Mouse (Mus musculus): ENCODE data around the gene Myl9. TPM values are rescaled to one million over a fixed set of nuclear protein-coding genes. Genes with fewer than 3 reads are reported as not detected.

Myl9 gene
- not detected for total RNA-seq (2023)

DNA sequence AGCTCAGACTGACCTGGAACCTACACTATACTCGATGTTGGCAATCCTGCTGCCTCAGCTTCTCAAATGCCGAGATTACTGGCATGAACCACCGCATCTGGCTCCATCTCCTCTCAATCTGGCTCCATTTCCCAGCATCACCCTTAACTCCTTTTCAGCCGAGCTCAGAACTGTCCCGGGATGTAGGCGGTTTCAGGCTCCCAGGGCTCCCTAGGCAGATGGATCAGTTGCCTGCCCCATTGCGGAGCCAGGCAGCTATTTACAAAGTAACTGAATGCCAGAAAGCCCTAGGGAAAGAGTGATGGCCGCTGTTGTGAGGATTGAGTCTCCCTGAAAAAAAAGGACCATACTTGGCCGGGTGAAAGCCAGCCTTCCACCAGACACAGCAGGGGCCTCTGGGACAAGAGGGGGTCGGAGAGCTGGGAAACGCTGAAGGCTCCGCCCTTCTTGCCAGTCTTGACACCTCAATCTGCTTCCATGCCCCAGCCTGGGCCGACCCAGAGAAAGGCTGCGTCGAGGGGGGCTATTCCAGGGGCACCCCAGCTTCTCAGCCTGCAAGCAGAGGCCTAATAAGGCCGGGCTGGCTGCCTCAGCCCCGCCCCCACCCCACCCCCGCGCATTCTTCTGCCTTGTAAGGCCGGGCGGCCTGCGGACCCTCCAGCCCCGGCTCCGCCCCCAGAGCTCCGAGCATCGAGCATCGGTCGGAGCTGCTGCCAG is at the start of gene Myl9:
Gene Myl9 (plus strand): TSS at position 683 of the 717 bp plus-strand sequence.

Other genes with a start within 250 kb of the Myl9 start
- gene Aar2, start 227.8 kb upstream of the Myl9 start, total RNA-seq (2023): 38.3 TPM
- gene Dlgap4, start 161.7 kb upstream of the Myl9 start, total RNA-seq (2023): 96.7 TPM
- 39.1 TPM for gene Tgif2, start 64.6 kb downstream of the Myl9 start, total RNA-seq (2023)
- 3.6 TPM for gene 4930518I15Rik, start 82.5 kb downstream of the Myl9 start, total RNA-seq (2023)
- gene Rab5if, start 87.7 kb downstream of the Myl9 start, total RNA-seq (2023): 52.5 TPM
- 42.0 TPM for gene Sla2, start 111.8 kb downstream of the Myl9 start, total RNA-seq (2023)
- 56.6 TPM for gene Ndrg3, start 216.6 kb downstream of the Myl9 start, total RNA-seq (2023)
- gene Dsn1, start 231.7 kb downstream of the Myl9 start, total RNA-seq (2023): 18.1 TPM

Data from CD8-positive naive resting alpha-beta T cell, adult 57 days (primary cell).